Mouse (Mus musculus): ENCODE results near the gene Tmem160. TPM values are rescaled to one million over a fixed set of nuclear protein-coding genes. Genes with fewer than 3 reads are reported as not detected.

Tmem160 gene
- polyA plus RNA-seq, 1 experiment from 2014 or later, result 82.1 TPM

GRCm38 (mm10) chr7:16474445-16474844 is 21.9 kb downstream of the Tmem160 start:
- peak overlapping the region; percentile 56; the same call in 1 of the 2 replicates for H3K9ac ChIP-seq (ENCODE audit: low read length)
- no peaks in the 10 kb centered on the region for H3K9me3 ChIP-seq (replicated peaks; ENCODE audit: control insufficient read depth, low read length)
- H3K4me3 ChIP-seq (ENCODE audit: low read length), result peak overlapping the region; percentile 39
- no peaks in the 10 kb centered on the region for H3K36me3 ChIP-seq (ENCODE audit: control insufficient read depth, insufficient read depth)
- H3K27ac ChIP-seq (ENCODE audit: low read length), result no peak overlapping the region
- peaks cover 15% of the 10 kb centered on the region for H3K4me1 ChIP-seq (ENCODE audit: control insufficient read depth, insufficient read depth, low read length)
- peak overlapping the region; percentile 54 for H3K4me2 ChIP-seq (ENCODE audit: low read depth, low read length)
- ATAC-seq (replicated peaks; ENCODE audit: extremely low read depth, insufficient read depth, low FRiP score), result 0 out of 2 replicates have a peak, but pooled peaks have one; percentile 9
- 5% methylated on average over 33 of the region's 33 CpGs for WGBS
- H3K27me3 ChIP-seq (ENCODE audit: control insufficient read depth, insufficient read depth, low read length), result peaks cover 73% of the 10 kb centered on the region

- no peak for ATAC-seq (replicated peaks; ENCODE audit: extremely low read depth, insufficient read depth, low FRiP score)
- 4% methylated on average over 23 of the region's 23 CpGs for WGBS
- H3K9me3 ChIP-seq (replicated peaks; ENCODE audit: control insufficient read depth, low read length), result no peaks in the 10 kb centered on the region
- peak overlapping the region; percentile 36 for H3K4me3 ChIP-seq (ENCODE audit: low read length)
- H3K27ac ChIP-seq (ENCODE audit: low read length), result no peak overlapping the region
- H3K36me3 ChIP-seq (ENCODE audit: control insufficient read depth, insufficient read depth), result no peaks in the 10 kb centered on the region
- no peak overlapping the region for H3K9ac ChIP-seq (ENCODE audit: low read length)
- H3K4me2 ChIP-seq (ENCODE audit: low read depth, low read length), result peak overlapping the region; percentile 41; the same call in 1 of the 2 replicates
- peaks cover 69% of the 10 kb centered on the region for H3K27me3 ChIP-seq (ENCODE audit: control insufficient read depth, insufficient read depth, low read length)
- peaks cover 15% of the 10 kb centered on the region for H3K4me1 ChIP-seq (ENCODE audit: control insufficient read depth, insufficient read depth, low read length)
Measured at GRCm38 (mm10) chr7:16475321-16475720, 22.7 kb downstream of the Tmem160 start.

GRCm38 (mm10) chr7:16475764-16476599 is 23.4 kb downstream of the Tmem160 start:
- no peak overlapping the region for H3K9ac ChIP-seq (ENCODE audit: low read length)
- H3K4me3 ChIP-seq (ENCODE audit: low read length), result peak overlapping the region; percentile 36
- ATAC-seq (replicated peaks; ENCODE audit: extremely low read depth, insufficient read depth, low FRiP score), result no peak
- H3K27me3 ChIP-seq (ENCODE audit: control insufficient read depth, insufficient read depth, low read length), result peaks cover 63% of the 10 kb centered on the region
- 1% methylated on average over 59 of the region's 59 CpGs for WGBS
- no peaks in the 10 kb centered on the region for H3K36me3 ChIP-seq (ENCODE audit: control insufficient read depth, insufficient read depth)
- H3K4me1 ChIP-seq (ENCODE audit: control insufficient read depth, insufficient read depth, low read length), result peaks cover 15% of the 10 kb centered on the region
- no peaks in the 10 kb centered on the region for H3K9me3 ChIP-seq (replicated peaks; ENCODE audit: control insufficient read depth, low read length)
- H3K27ac ChIP-seq (ENCODE audit: low read length), result no peak overlapping the region
- H3K4me2 ChIP-seq (ENCODE audit: low read depth, low read length), result peak overlapping the region; percentile 48

DNA sequence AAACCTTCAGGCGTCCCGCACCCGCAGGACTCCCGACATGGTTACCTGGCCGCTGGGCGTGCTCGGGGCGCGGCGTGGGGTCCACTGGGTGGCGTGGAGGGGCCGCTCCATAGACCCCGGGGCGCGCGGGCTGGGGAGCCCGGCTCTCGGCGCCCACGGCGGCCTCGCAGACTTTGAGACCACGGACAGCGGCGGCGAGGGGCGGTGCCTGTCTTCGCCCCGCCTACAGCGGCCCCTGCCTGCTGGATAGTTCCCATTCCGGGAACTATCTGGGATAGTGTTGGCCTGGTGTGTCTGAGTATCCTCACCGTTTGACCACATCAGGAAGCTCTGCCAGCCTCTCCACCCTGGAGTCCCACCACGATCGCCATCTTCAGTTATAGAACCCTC is 24.0 kb downstream of the Tmem160 start:
- 2% methylated on average over 34 of the region's 34 CpGs for WGBS
- 0 out of 2 replicates have a peak, but pooled peaks have one; percentile 21 for ATAC-seq (replicated peaks; ENCODE audit: extremely low read depth, insufficient read depth, low FRiP score)
- no peaks in the 10 kb centered on the region for H3K9me3 ChIP-seq (replicated peaks; ENCODE audit: control insufficient read depth, low read length)

GRCm38 (mm10) chr7:16477628-16478027 is 25.0 kb downstream of the Tmem160 start, which contains the start of gene Npas1:
Gene Npas1 (minus strand): TSS chr7:16477728.
- 85% methylated on average over 8 of the region's 8 CpGs for WGBS
- Histone ChIP-seq H3K36me3 (ENCODE audit: control insufficient read depth, insufficient read depth) (no peaks in the 10 kb centered on the region), H3K4me1 (ENCODE audit: control insufficient read depth, insufficient read depth, low read length) (peaks cover 15% of the 10 kb centered on the region), H3K27me3 (ENCODE audit: control insufficient read depth, insufficient read depth, low read length) (peaks cover 53% of the 10 kb centered on the region), H3K9me3 (replicated peaks; ENCODE audit: control insufficient read depth, low read length) (no peaks in the 10 kb centered on the region), H3K27ac (ENCODE audit: low read length) (no peak within 1 kb of the TSS), H3K4me3 (ENCODE audit: low read length) (peak within 1 kb of the TSS; percentile 27), H3K9ac (ENCODE audit: low read length) (no peak within 1 kb of the TSS), H3K4me2 (ENCODE audit: low read depth, low read length) (peak within 1 kb of the TSS; percentile 48)
- no peak for ATAC-seq (replicated peaks; ENCODE audit: extremely low read depth, insufficient read depth, low FRiP score)

More for the DNA sequence above, 24.0 kb downstream of the Tmem160 start:
- Histone ChIP-seq H3K27ac (ENCODE audit: low read length) (no peak overlapping the region), H3K36me3 (ENCODE audit: control insufficient read depth, insufficient read depth) (no peaks in the 10 kb centered on the region), H3K27me3 (ENCODE audit: control insufficient read depth, insufficient read depth, low read length) (peaks cover 59% of the 10 kb centered on the region), H3K4me3 (ENCODE audit: low read length) (peak overlapping the region; percentile 27), H3K4me1 (ENCODE audit: control insufficient read depth, insufficient read depth, low read length) (peaks cover 15% of the 10 kb centered on the region), H3K9ac (ENCODE audit: low read length) (no peak overlapping the region), H3K4me2 (ENCODE audit: low read depth, low read length) (peak overlapping the region; percentile 48)

DNA sequence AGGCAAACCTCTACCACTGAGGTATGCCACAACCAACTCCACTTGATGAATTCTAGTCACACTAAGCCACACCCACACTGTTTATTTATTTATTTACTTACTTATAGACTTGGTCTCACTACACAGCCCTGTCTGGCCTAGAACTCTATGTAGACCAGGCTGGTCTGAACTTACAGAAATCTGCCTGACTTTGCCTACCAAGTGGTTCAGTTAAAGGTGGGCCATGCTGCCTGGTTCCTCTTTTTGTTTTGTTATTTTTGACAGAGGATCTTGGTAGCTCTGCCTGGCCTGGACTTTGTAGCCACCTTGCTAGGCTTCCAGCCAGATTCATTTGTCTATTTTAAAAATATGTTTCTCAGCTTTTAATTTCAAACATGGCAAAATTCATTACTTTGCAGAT is 36.2 kb downstream of the Tmem160 start:
- Histone ChIP-seq H3K9me3 (replicated peaks; ENCODE audit: control insufficient read depth, low read length) (no peaks in the 10 kb centered on the region), H3K27me3 (ENCODE audit: control insufficient read depth, insufficient read depth, low read length) (no peaks in the 10 kb centered on the region), H3K4me2 (ENCODE audit: low read depth, low read length) (no peak overlapping the region), H3K4me1 (ENCODE audit: control insufficient read depth, insufficient read depth, low read length) (no peaks in the 10 kb centered on the region), H3K9ac (ENCODE audit: low read length) (no peak overlapping the region), H3K36me3 (ENCODE audit: control insufficient read depth, insufficient read depth) (no peaks in the 10 kb centered on the region), H3K27ac (ENCODE audit: low read length) (no peak overlapping the region), H3K4me3 (ENCODE audit: low read length) (no peak overlapping the region)
- ATAC-seq (replicated peaks; ENCODE audit: extremely low read depth, insufficient read depth, low FRiP score), result no peak

GRCm38 (mm10) chr7:16489948-16490347 is 37.4 kb downstream of the Tmem160 start:
- ATAC-seq (replicated peaks; ENCODE audit: extremely low read depth, insufficient read depth, low FRiP score), result no peak
- Histone ChIP-seq H3K27ac (ENCODE audit: low read length) (no peak overlapping the region), H3K27me3 (ENCODE audit: control insufficient read depth, insufficient read depth, low read length) (no peaks in the 10 kb centered on the region), H3K4me2 (ENCODE audit: low read depth, low read length) (no peak overlapping the region), H3K4me3 (ENCODE audit: low read length) (no peak overlapping the region), H3K9ac (ENCODE audit: low read length) (no peak overlapping the region), H3K4me1 (ENCODE audit: control insufficient read depth, insufficient read depth, low read length) (no peaks in the 10 kb centered on the region), H3K9me3 (replicated peaks; ENCODE audit: control insufficient read depth, low read length) (no peaks in the 10 kb centered on the region), H3K36me3 (ENCODE audit: control insufficient read depth, insufficient read depth) (0 out of 2 replicates have a peak, but pooled peaks cover 2% of the 10 kb centered on the region)
- 80% methylated on average over 9 of the region's 9 CpGs for WGBS

- H3K4me3 ChIP-seq (ENCODE audit: low read length), result no peak overlapping the region
- peaks cover 9% of the 10 kb centered on the region for H3K36me3 ChIP-seq (ENCODE audit: control insufficient read depth, insufficient read depth)
- peaks cover 6% of the 10 kb centered on the region for H3K4me1 ChIP-seq (ENCODE audit: control insufficient read depth, insufficient read depth, low read length)
- H3K9me3 ChIP-seq (replicated peaks; ENCODE audit: control insufficient read depth, low read length), result no peaks in the 10 kb centered on the region
- H3K27ac ChIP-seq (ENCODE audit: low read length), result no peak overlapping the region
- ATAC-seq (replicated peaks; ENCODE audit: extremely low read depth, insufficient read depth, low FRiP score), result 0 out of 2 replicates have a peak, but pooled peaks have one; percentile 42
- no peak overlapping the region for H3K4me2 ChIP-seq (ENCODE audit: low read depth, low read length)
- H3K27me3 ChIP-seq (ENCODE audit: control insufficient read depth, insufficient read depth, low read length), result no peaks in the 10 kb centered on the region
- 36% methylated on average over 3 of the region's 3 CpGs for WGBS
- no peak overlapping the region for H3K9ac ChIP-seq (ENCODE audit: low read length)
Measured at GRCm38 (mm10) chr7:16491759-16492158, 39.2 kb downstream of the Tmem160 start.

DNA sequence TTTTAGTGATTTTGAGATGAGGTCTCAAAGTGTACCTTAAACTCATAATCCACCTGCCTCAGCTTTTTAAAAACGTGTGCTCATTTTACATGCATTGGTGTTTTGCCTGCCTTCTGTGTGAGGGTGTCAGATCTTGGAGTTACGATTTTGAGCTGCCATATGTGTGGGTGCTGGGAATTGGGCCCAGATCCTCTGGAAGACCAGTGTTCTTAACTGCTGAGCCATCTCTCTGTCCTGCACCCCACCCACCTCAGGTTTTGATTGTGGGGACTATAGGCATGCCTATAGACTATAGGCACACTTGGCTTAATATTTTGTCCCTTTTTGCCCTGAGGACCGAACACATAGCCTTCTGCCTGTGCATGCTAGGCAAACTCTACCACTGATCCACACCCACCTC is 39.6 kb downstream of the Tmem160 start:
- Histone ChIP-seq H3K9me3 (replicated peaks; ENCODE audit: control insufficient read depth, low read length) (no peaks in the 10 kb centered on the region), H3K9ac (ENCODE audit: low read length) (no peak overlapping the region), H3K36me3 (ENCODE audit: control insufficient read depth, insufficient read depth) (peaks cover 14% of the 10 kb centered on the region), H3K27me3 (ENCODE audit: control insufficient read depth, insufficient read depth, low read length) (no peaks in the 10 kb centered on the region), H3K4me3 (ENCODE audit: low read length) (no peak overlapping the region), H3K4me2 (ENCODE audit: low read depth, low read length) (no peak overlapping the region), H3K4me1 (ENCODE audit: control insufficient read depth, insufficient read depth, low read length) (peaks cover 7% of the 10 kb centered on the region), H3K27ac (ENCODE audit: low read length) (no peak overlapping the region)
- WGBS, result 57% methylated on average over 3 of the region's 3 CpGs
- no peak for ATAC-seq (replicated peaks; ENCODE audit: extremely low read depth, insufficient read depth, low FRiP score)
